Mouse (Mus musculus): Measurements from ENCODE around the gene Pask.

GRCm38 (mm10) chr1:93365641-93366040 is 22.4 kb upstream of the Pask start:
- no peak for TF ChIP-seq CTCF (IDR thresholded peaks at IDR 0.05; ENCODE audit: insufficient read depth, low read depth, low read length)
- TF ChIP-seq POLR2A (IDR thresholded peaks at IDR 0.05; ENCODE audit: insufficient read depth, low read depth, low read length): no peak

Data from olfactory bulb, adult 2 months (tissue).